Mouse (Mus musculus) stomach, postnatal 0 days (tissue): ENCODE measurements around the gene Klf12. TPM values are rescaled to one million over a fixed set of nuclear protein-coding genes. Genes with fewer than 3 reads are reported as not detected.

Experiments used
- ATAC-seq: fragments of 200-750 bp; cut with Nextera tagmentation; 2 replicates; pipeline ENCODE4 v1.8.0; 2017; ENCODE audit not compliant: low FRiP score, low TSS enrichment
- DNase-seq: peaks from one replicate; pipeline ENCODE4 v3.0.0-alpha.2; 2016; ENCODE audit warnings: low spot score
- H3K27ac ChIP-seq: fragments of 300-500 bp; sonication (generic); replicated peaks from 2 replicates; pipeline ENCODE4 v1.5.1; 2014; ENCODE audit warnings: mild to moderate bottlenecking, control low read depth
- H3K27me3 ChIP-seq: fragments of 300-500 bp; sonication (generic); 2 replicates; pipeline ENCODE4 v1.6.1; 2014; ENCODE audit warnings: low read length; ENCODE audit not compliant: control insufficient read depth, insufficient read depth
- H3K36me3 ChIP-seq: fragments of 300-500 bp; sonication (generic); 2 replicates; pipeline ENCODE4 v1.6.1; 2014; ENCODE audit warnings: low read length, mixed read lengths; ENCODE audit not compliant: control insufficient read depth, insufficient read depth
- H3K4me1 ChIP-seq: fragments of 300-500 bp; sonication (generic); replicated peaks from 2 replicates; pipeline ENCODE4 v1.6.1; 2014; ENCODE audit warnings: antibody characterized with exemption; ENCODE audit not compliant: control insufficient read depth, insufficient read depth
- H3K4me2 ChIP-seq: fragments of 300-500 bp; sonication (generic); replicated peaks from 2 replicates; pipeline ENCODE4 v1.6.1; 2014; ENCODE audit warnings: low read depth, mild to moderate bottlenecking, control low read depth, moderate library complexity
- H3K4me3 ChIP-seq: fragments of 300-500 bp; sonication (generic); 2 replicates; pipeline ENCODE4 v1.5.1; 2014; ENCODE audit warnings: low read depth, low read length, control low read depth
- H3K9ac ChIP-seq: fragments of 300-500 bp; sonication (generic); 2 replicates; pipeline ENCODE4 v1.6.1; 2014; ENCODE audit warnings: mild to moderate bottlenecking, low read length, control low read depth, mixed read lengths
- H3K9me3 ChIP-seq: fragments of 300-500 bp; sonication (generic); 2 replicates; pipeline ENCODE4 v1.6.1; 2016; ENCODE audit warnings: low read length; ENCODE audit not compliant: control insufficient read depth
- CTCF ChIP-seq: IDR thresholded peaks from 2 replicates; pipeline ENCODE4 v1.5.1; 2016; ENCODE audit warnings: antibody characterized with exemption, low read depth, mild to moderate bottlenecking, moderate library complexity
- EP300 ChIP-seq: optimal IDR thresholded peaks from 2 replicates; pipeline ENCODE3; 2016; ENCODE audit warnings: antibody characterized with exemption
- WGBS: fragments of 180-500 bp; shearing (Covaris S2); extraction: QIAGEN DNeasy Blood & Tissue Kit; methylation state at CpG from one replicate; pipeline ENCODE4 v1.1.7; 2014; 5-methylcytosine and 5-hydroxymethylcytosine counted together
- polyA plus RNA-seq: library from polyadenylated mRNA; unstranded; fragments of >200 nt; fragmentation: Nextera tagmentation; extraction: Ambion mirVana; gene quantifications from 2 replicates; pipeline ENCODE4 v1.2.1, GENCODE M21; 2015

Gene Klf12
- polyA plus RNA-seq, 1 experiment from 2014 or later: 3.8 TPM

- no peak for DNase-seq
- H3K36me3 ChIP-seq: no peaks in the 10 kb centered on the region
- ATAC-seq: no peak
Observed at GRCm38 (mm10) chr14:100069543-100070090, 214.9 kb downstream of the Klf12 start.

DNA sequence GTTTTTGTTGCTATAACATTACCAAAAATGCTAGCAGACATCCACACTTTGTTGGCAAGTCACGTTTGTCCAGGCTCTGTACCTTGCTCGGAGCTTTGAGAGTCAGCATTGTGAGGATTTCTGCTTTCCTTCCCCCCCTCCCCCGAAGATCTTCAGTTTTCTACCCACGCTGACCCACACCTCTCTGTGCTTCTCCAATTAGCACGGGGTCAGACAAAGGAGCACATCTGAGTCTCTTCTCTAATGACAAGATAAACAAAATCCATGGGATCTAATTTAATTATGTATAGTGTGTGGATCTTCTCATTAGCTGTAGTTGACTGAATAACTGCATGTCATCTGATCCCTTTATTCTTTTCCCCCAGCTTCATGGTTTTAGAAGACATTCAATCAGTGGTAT lies 215.8 kb downstream of the Klf12 start:
- ATAC-seq (no peak), DNase-seq (no peak)
- no peak overlapping the region for H3K9ac ChIP-seq
- no peak overlapping the region for H3K27ac ChIP-seq
- no peak overlapping the region for H3K4me2 ChIP-seq
- H3K4me1 ChIP-seq: no peaks in the 10 kb centered on the region
- TF ChIP-seq EP300: no peak
- no peak for TF ChIP-seq CTCF
- 57% methylated on average over 5 of the region's 5 CpGs for WGBS
- no peak overlapping the region for H3K4me3 ChIP-seq
- H3K36me3 ChIP-seq: no peaks in the 10 kb centered on the region
- no peaks in the 10 kb centered on the region for H3K9me3 ChIP-seq
- H3K27me3 ChIP-seq: no peaks in the 10 kb centered on the region

More at GRCm38 (mm10) chr14:100069543-100070090, 214.9 kb downstream of the Klf12 start:
- Histone ChIP-seq H3K9ac (no peak overlapping the region), H3K27ac (no peak overlapping the region), H3K4me1 (no peaks in the 10 kb centered on the region), H3K9me3 (no peaks in the 10 kb centered on the region), H3K27me3 (no peaks in the 10 kb centered on the region), H3K4me3 (no peak overlapping the region), H3K4me2 (no peak overlapping the region)
- 64% methylated on average over 2 of the region's 2 CpGs for WGBS
- TF ChIP-seq CTCF (0 out of 2 replicates have a peak, but pooled peaks have one; percentile 5), EP300 (no peak)

DNA sequence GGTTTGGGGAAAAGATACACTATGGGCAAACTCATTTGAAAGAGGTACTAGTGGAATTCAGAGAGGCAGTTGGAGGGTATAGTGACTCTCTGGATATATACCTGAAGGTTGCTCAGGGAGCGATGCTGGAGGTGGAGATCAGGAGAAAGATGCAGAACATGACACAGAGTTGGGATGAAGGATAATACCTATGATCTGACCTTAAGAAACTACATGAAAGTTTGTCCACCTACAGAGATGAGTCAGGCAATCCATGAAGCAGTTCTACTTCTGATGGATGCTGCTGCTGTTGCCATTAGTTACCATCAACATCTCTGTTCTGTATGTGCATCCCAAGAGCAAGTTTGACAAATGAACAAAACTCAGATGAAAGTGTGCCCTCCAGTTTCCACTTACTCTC lies 222.0 kb downstream of the Klf12 start:
- Histone ChIP-seq H3K9ac (no peak overlapping the region), H3K4me1 (no peaks in the 10 kb centered on the region), H3K27ac (no peak overlapping the region), H3K4me2 (no peak overlapping the region), H3K9me3 (no peaks in the 10 kb centered on the region), H3K36me3 (no peaks in the 10 kb centered on the region), H3K27me3 (no peaks in the 10 kb centered on the region), H3K4me3 (no peak overlapping the region)
- TF ChIP-seq EP300 (no peak), CTCF (no peak)
- DNase-seq (no peak), ATAC-seq (no peak)
- WGBS: 100% methylated on average over 1 of the region's 1 CpGs

DNA sequence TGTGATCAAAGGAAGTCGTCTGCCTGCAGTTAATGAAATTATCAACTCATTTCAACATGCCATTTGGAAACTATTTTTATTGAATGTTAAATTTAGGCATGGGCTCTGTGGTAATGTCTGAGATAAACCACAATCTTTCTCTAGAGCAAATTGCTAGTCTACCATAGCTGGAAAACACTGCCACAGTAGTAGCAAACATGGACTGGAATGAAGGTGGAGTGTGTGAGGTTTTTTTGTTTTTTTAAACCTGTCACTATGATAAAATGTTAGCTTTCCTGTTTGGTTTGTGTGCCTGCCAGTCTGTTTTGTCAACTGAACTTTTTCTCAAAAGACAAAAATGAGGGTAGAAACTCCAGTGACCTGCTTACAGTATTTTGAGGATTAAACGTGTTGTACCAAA lies 230.3 kb downstream of the Klf12 start:
- Histone ChIP-seq H3K4me2 (no peak overlapping the region), H3K4me3 (no peak overlapping the region), H3K27ac (no peak overlapping the region), H3K9me3 (no peaks in the 10 kb centered on the region), H3K27me3 (no peaks in the 10 kb centered on the region), H3K36me3 (no peaks in the 10 kb centered on the region), H3K9ac (no peak overlapping the region), H3K4me1 (no peaks in the 10 kb centered on the region)
- ATAC-seq (no peak), DNase-seq (no peak)
- TF ChIP-seq EP300 (no peak), CTCF (no peak)
- WGBS: 61% methylated on average over 2 of the region's 2 CpGs

GRCm38 (mm10) chr14:100053456-100053855 lies 231.0 kb downstream of the Klf12 start:
- Histone ChIP-seq H3K36me3 (no peaks in the 10 kb centered on the region), H3K4me1 (no peaks in the 10 kb centered on the region), H3K9me3 (no peaks in the 10 kb centered on the region), H3K4me2 (no peak overlapping the region), H3K9ac (no peak overlapping the region), H3K27ac (no peak overlapping the region), H3K4me3 (no peak overlapping the region), H3K27me3 (no peaks in the 10 kb centered on the region)
- TF ChIP-seq CTCF (no peak), EP300 (no peak)
- whole genome bisulfite sequencing: 78% methylated on average over 4 of the region's 4 CpGs
- no peak for DNase-seq
- no peak for ATAC-seq

GRCm38 (mm10) chr14:100052876-100053275 lies 231.6 kb downstream of the Klf12 start:
- WGBS: 71% methylated on average over 2 of the region's 2 CpGs
- Histone ChIP-seq H3K4me3 (no peak overlapping the region), H3K9ac (no peak overlapping the region), H3K4me1 (no peaks in the 10 kb centered on the region), H3K9me3 (no peaks in the 10 kb centered on the region), H3K4me2 (no peak overlapping the region), H3K27me3 (no peaks in the 10 kb centered on the region), H3K36me3 (no peaks in the 10 kb centered on the region), H3K27ac (no peak overlapping the region)
- TF ChIP-seq CTCF: no peak
- ATAC-seq (no peak), DNase-seq (no peak)
